Mouse (Mus musculus): ENCODE results near the gene Wdr11.

DNA sequence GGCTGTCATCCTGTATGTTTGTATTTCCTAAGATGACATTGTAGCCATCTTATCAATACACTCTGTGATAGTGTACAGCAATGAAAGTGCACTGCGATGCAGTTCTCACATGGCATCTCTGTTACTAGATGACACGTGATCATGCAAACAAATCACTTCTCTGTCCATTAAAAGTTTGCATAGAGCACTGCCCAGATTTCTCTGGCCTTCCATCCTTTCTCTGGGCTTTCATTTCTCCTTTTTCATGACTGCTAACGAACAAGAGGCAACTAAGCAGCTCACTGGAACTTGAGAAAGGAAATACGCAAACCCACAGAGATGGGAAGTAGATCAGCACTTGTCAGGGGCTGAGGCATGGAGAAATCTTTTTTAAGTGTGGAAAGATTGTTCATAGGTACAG, 17.2 kb upstream of the Wdr11 start:
- no peak for TF ChIP-seq CTCF (conservative IDR thresholded peaks at IDR 0.05; ENCODE audit: low read length)
- TF ChIP-seq NANOG (IDR thresholded peaks at IDR 0.05; ENCODE audit: borderline replicate concordance, low read length), result no peak
